Mouse (Mus musculus) stomach, embryonic 14.5 days (tissue): Measurements from ENCODE around the gene Fap. TPM values are rescaled to one million over a fixed set of nuclear protein-coding genes. Genes with fewer than 3 reads are reported as not detected.

ENCODE experiments used
- ATAC-seq: fragments of 200-750 bp; cut with Nextera tagmentation; 2 replicates; pipeline ENCODE4 v1.8.0; 2017; ENCODE audit warnings: low read depth, moderate TSS enrichment; ENCODE audit not compliant: insufficient number of reproducible peaks, insufficient read depth, low FRiP score
- H3K27ac ChIP-seq: fragments of 300-500 bp; sonication (generic); 2 replicates; pipeline ENCODE4 v1.5.1; 2014; ENCODE audit warnings: mild to moderate bottlenecking, low read length, moderate library complexity, mixed read lengths
- H3K27me3 ChIP-seq: fragments of 300-500 bp; sonication (generic); 2 replicates; pipeline ENCODE4 v1.6.1; 2014; ENCODE audit warnings: low read length, control low read depth, mixed read lengths; ENCODE audit not compliant: control insufficient read depth, insufficient read depth
- H3K36me3 ChIP-seq: fragments of 300-500 bp; sonication (generic); 2 replicates; pipeline ENCODE4 v1.6.1; 2014; ENCODE audit warnings: mild to moderate bottlenecking, control low read depth, low read length, moderate library complexity, mixed read lengths; ENCODE audit not compliant: control insufficient read depth, insufficient read depth
- H3K4me1 ChIP-seq: fragments of 300-500 bp; sonication (generic); 2 replicates; pipeline ENCODE4 v1.6.1; 2014; ENCODE audit warnings: low read length, control low read depth, mixed read lengths; ENCODE audit not compliant: control insufficient read depth, insufficient read depth
- H3K4me2 ChIP-seq: fragments of 300-500 bp; sonication (generic); replicated peaks from 2 replicates; pipeline ENCODE4 v1.6.1; 2014; ENCODE audit warnings: low read depth, low read length, control low read depth
- H3K4me3 ChIP-seq: fragments of 300-500 bp; sonication (generic); 2 replicates; pipeline ENCODE4 v1.5.1; 2014; ENCODE audit warnings: low read depth, low read length, control low read depth
- H3K9ac ChIP-seq: fragments of 300-500 bp; sonication (generic); replicated peaks from 2 replicates; pipeline ENCODE4 v1.6.1; 2014; ENCODE audit warnings: low read depth, mild to moderate bottlenecking, control low read depth, low read length, moderate library complexity, mixed read lengths
- H3K9me3 ChIP-seq: fragments of 300-500 bp; sonication (generic); 2 replicates; pipeline ENCODE4 v1.6.1; 2016; ENCODE audit warnings: low read depth, low read length, control low read depth; ENCODE audit not compliant: control insufficient read depth
- WGBS: fragments of 180-500 bp; shearing (Covaris S2); extraction: QIAGEN DNeasy Blood & Tissue Kit; methylation state at CpG from one replicate; pipeline ENCODE4 v1.1.7; 2014; 5-methylcytosine and 5-hydroxymethylcytosine counted together
- polyA plus RNA-seq: library from polyadenylated mRNA; unstranded; fragments of >200 nt; fragmentation: Nextera tagmentation; extraction: Ambion mirVana; gene quantifications from 2 replicates; pipeline ENCODE4 v1.2.1, GENCODE M21; 2014

Fap gene
- polyA plus RNA-seq, 1 experiment from 2014 or later: 21.8 TPM

GRCm38 (mm10) chr2:62462174-62462573 is 111.7 kb downstream of the Fap start:
- Histone ChIP-seq H3K36me3 (no peaks in the 10 kb centered on the region), H3K4me1 (no peaks in the 10 kb centered on the region), H3K9ac (no peak overlapping the region), H3K9me3 (no peaks in the 10 kb centered on the region), H3K4me3 (no peak overlapping the region), H3K27me3 (no peaks in the 10 kb centered on the region), H3K4me2 (no peak overlapping the region), H3K27ac (no peak overlapping the region)
- ATAC-seq: no peak
- WGBS: 83% methylated on average over 2 of the region's 2 CpGs

- ATAC-seq: no peak
- H3K9ac ChIP-seq: no peak overlapping the region
- H3K9me3 ChIP-seq: no peaks in the 10 kb centered on the region
- 86% methylated on average over 12 of the region's 12 CpGs for WGBS
- no peak overlapping the region for H3K4me2 ChIP-seq
- H3K27me3 ChIP-seq: no peaks in the 10 kb centered on the region
- H3K27ac ChIP-seq: no peak overlapping the region
- no peaks in the 10 kb centered on the region for H3K4me1 ChIP-seq
- no peak overlapping the region for H3K4me3 ChIP-seq
- no peaks in the 10 kb centered on the region for H3K36me3 ChIP-seq
These were observed 112.9 kb downstream of the Fap start for GRCm38 (mm10) chr2:62460815-62461450.

DNA sequence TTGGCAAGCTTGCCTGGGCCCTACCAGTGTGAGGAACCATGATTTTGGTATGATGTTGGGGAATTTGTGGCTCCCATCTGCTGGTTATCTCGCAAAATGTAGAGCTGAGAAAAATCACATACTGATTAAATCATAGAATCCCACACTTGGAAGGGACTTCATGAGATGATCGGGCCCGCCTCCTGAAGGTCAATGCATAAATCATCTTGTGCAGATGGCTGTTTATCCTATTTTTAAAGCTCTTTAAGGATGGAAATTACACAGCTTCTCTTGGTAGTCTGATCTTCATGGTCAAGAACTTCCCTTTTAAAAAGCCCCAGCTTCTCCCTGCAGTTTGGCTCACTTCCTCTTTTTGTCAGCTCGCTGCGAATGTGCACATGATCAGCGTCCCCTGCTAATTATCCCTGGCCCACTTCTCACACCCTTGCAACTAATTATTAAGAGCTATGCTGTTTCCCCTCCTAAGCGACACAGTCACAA is 113.6 kb downstream of the Fap start:
- H3K9ac ChIP-seq: no peak overlapping the region
- no peak overlapping the region for H3K27ac ChIP-seq
- H3K4me2 ChIP-seq: no peak overlapping the region
- no peaks in the 10 kb centered on the region for H3K4me1 ChIP-seq
- H3K4me3 ChIP-seq: no peak overlapping the region
- no peaks in the 10 kb centered on the region for H3K27me3 ChIP-seq
- no peaks in the 10 kb centered on the region for H3K36me3 ChIP-seq
- ATAC-seq: no peak
- 53% methylated on average over 7 of the region's 7 CpGs for WGBS
- H3K9me3 ChIP-seq: no peaks in the 10 kb centered on the region

DNA sequence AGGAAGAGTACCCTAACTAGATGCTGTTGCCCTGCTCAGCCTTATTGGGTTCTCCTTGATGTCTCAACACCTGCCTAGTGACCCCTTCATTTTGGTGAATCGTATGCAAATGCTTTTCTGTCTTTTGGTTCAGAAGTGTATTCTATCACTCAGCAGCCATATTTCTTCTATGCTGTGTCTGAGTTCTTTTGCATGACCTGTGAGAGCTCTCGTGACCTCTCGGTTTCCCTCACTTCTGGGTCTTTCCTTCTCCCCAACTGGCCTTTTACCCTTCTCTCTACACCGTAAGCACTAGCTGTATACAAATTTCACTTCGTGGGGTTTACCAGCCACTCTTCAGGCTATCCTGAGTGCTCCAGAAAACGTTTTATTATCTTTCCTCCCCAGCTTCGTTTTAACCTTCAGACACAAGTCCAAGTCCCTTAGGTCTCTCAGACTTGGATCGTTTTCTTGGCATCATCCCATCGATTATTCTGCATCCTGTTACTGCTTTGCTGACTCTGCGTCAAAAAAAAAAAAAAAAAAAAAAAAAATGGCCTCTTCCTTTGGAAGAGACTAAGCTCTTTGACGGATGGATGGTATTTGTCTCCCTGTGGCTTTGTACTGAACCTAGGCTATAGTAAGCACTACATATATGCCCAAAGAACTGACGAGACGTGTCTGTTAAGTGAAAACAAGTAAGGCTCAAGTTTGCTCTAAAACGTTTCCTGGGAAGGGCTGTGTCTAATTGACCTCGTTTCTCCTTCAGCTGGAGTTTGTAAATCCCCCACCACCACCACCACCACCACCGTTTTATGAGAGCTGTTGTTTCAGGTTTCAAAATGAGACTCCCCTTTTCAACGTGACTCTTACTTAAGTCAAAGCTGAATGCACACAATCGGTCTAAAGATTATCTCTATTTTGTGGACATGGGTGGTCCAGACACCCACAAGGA is 114.4 kb downstream of the Fap start:
- Histone ChIP-seq H3K4me2 (no peak overlapping the region), H3K9ac (no peak overlapping the region), H3K4me1 (no peaks in the 10 kb centered on the region), H3K4me3 (no peak overlapping the region), H3K36me3 (no peaks in the 10 kb centered on the region), H3K27me3 (no peaks in the 10 kb centered on the region), H3K9me3 (no peaks in the 10 kb centered on the region), H3K27ac (no peak overlapping the region)
- ATAC-seq: no peak
- WGBS: 58% methylated on average over 18 of the region's 18 CpGs

DNA sequence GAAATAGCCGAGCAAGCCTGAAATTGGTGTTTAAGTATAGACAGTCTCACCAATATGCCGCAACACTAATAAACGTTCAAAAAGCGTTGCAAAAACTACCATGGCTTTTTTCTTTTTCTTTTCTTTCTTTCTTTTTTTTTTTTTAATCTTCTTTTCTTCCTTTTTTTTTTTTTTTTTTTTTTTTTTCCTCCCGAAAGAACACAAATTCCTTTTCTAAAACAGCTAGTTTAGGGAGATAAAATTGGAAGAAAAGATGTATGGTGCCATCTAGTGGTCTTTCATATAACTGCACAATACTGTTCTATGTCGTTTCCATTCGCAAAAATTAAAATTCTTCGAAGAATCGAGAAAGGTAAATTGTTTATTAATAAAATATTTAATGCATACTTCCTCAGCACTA is 115.8 kb downstream of the Fap start:
- Histone ChIP-seq H3K27ac (no peak overlapping the region), H3K9ac (no peak overlapping the region), H3K27me3 (no peaks in the 10 kb centered on the region), H3K36me3 (no peaks in the 10 kb centered on the region), H3K9me3 (no peaks in the 10 kb centered on the region), H3K4me3 (no peak overlapping the region), H3K4me1 (no peaks in the 10 kb centered on the region), H3K4me2 (no peak overlapping the region)
- 44% methylated on average over 9 of the region's 9 CpGs for WGBS
- no peak for ATAC-seq

- H3K4me3 ChIP-seq: no peak overlapping the region
- H3K27me3 ChIP-seq: no peaks in the 10 kb centered on the region
- no peaks in the 10 kb centered on the region for H3K4me1 ChIP-seq
- no peak overlapping the region for H3K4me2 ChIP-seq
- no peak overlapping the region for H3K9ac ChIP-seq
- no peaks in the 10 kb centered on the region for H3K9me3 ChIP-seq
- no peak for ATAC-seq
- H3K36me3 ChIP-seq: no peaks in the 10 kb centered on the region
- no peak overlapping the region for H3K27ac ChIP-seq
- WGBS: 84% methylated on average over 11 of the region's 11 CpGs
These were observed 118.9 kb downstream of the Fap start for GRCm38 (mm10) chr2:62454991-62455390.

DNA sequence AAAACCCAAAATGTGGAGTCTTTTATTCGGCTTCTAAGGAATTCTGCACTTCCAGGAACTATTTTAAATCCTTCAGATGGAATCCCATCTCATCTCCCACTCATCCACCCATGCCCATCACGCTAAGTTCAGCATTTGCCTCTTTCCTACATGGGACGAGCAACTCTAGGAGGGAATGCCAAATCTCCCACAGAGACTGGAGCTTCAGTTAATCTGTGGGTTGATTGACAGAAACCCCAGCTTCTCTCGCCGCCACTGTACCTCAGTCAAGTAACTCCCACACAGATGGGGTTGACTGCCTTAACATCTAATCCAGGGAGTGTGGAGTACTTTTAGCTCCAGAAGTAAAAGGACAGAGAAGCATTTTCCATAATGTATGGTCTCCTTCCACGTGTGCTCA is 119.8 kb downstream of the Fap start:
- no peak overlapping the region for H3K4me2 ChIP-seq
- no peak overlapping the region for H3K4me3 ChIP-seq
- ATAC-seq: no peak
- no peak overlapping the region for H3K27ac ChIP-seq
- H3K9ac ChIP-seq: no peak overlapping the region
- WGBS: 81% methylated on average over 6 of the region's 6 CpGs
- no peaks in the 10 kb centered on the region for H3K9me3 ChIP-seq
- no peaks in the 10 kb centered on the region for H3K4me1 ChIP-seq
- H3K27me3 ChIP-seq: no peaks in the 10 kb centered on the region
- no peaks in the 10 kb centered on the region for H3K36me3 ChIP-seq
